Mouse (Mus musculus) erythroblast, embryonic 14.5 days (primary cell): ENCODE data around the gene Cds1. TPM values are rescaled to one million over a fixed set of nuclear protein-coding genes. Genes with fewer than 3 reads are reported as not detected.

Experiments used
- H3K27me3 ChIP-seq: 2 replicates; pipeline ENCODE4 v1.6.1; 2012; ENCODE audit warnings: inconsistent platforms; ENCODE audit not compliant: control insufficient read depth
- H3K36me3 ChIP-seq: 2 replicates; pipeline ENCODE4 v1.6.1; 2012; ENCODE audit warnings: mild to moderate bottlenecking, inconsistent platforms; ENCODE audit not compliant: control insufficient read depth
- H3K4me1 ChIP-seq: 2 replicates; pipeline ENCODE4 v1.6.1; 2012; ENCODE audit warnings: inconsistent platforms; ENCODE audit not compliant: control insufficient read depth
- H3K4me3 ChIP-seq: replicated peaks from 2 replicates; pipeline ENCODE3; 2012; ENCODE audit warnings: moderate library complexity, mild to moderate bottlenecking, inconsistent platforms
- H3K9me3 ChIP-seq: 2 replicates; pipeline ENCODE4 v1.6.1; 2012; ENCODE audit warnings: low read length, inconsistent platforms, mixed read lengths; ENCODE audit not compliant: control insufficient read depth
- GATA1 ChIP-seq: IDR thresholded peaks from 2 replicates; pipeline ENCODE4 v1.6.1; 2012; ENCODE audit warnings: low read length, inconsistent platforms, mixed read lengths
- TAL1 ChIP-seq: IDR thresholded peaks from 3 replicates; pipeline ENCODE4 v1.6.1; 2012; ENCODE audit warnings: low read length, inconsistent platforms, mixed read lengths
- polyA plus RNA-seq: library from polyadenylated mRNA; stranded (reverse); fragments of >175 nt; gene quantifications from 2 replicates; pipeline ENCODE4 v1.2.3, GENCODE M21; 2012

The Cds1 gene
- polyA plus RNA-seq, 1 experiment = not detected

DNA sequence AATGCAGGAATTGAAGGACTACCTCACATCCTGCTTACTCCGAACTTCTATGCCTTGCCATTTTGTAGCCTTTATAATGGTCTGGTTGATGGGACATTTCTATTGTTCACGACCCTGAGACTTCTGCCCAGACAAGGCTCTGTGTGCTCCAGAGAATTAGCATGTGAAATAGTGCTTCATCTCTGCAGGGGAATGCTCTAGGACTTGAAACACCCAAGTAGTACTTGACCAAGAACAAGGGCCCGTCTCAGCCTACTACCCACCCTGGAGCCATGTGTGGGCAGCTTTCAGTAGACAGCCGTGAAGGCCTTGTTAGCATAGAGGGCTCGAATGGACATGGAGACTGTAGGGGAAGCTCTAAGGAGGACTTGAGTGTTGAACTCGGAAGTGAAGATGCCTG, 2.6 kb downstream of the Cds1 start:
- H3K9me3 ChIP-seq = no peaks in the 10 kb centered on the region
- peaks cover 72% of the 10 kb centered on the region for H3K27me3 ChIP-seq

DNA sequence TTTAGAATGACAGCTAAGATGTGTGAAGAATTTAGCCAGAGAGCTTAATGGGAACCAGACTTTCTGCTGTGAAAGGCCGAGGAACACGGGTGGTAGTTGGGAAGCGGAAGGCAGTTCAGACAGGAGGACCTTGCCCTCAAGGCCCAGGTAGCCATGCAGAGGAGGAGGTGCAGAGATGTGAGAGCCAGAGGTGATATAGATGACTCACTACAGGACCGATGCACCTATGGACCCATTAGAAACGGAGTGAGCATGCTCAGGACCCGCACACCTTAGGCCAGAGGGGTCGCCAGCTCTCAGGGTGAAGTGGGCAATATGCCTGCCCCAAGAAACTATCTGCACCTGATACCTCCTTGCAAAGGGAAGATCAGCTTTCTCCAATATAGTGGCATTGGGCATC, 3.6 kb downstream of the Cds1 start:
- TF ChIP-seq TAL1 = no peak
- no peak for TF ChIP-seq GATA1
- Histone ChIP-seq H3K4me1 (peaks cover 10% of the 10 kb centered on the region), H3K9me3 (no peaks in the 10 kb centered on the region), H3K36me3 (no peaks in the 10 kb centered on the region), H3K4me3 (no peak overlapping the region), H3K27me3 (peaks cover 63% of the 10 kb centered on the region)

More for the DNA sequence above, 2.6 kb downstream of the Cds1 start:
- no peaks in the 10 kb centered on the region for H3K36me3 ChIP-seq
- no peak for TF ChIP-seq TAL1
- peaks cover 10% of the 10 kb centered on the region for H3K4me1 ChIP-seq
- no peak overlapping the region for H3K4me3 ChIP-seq

GRCm38 (mm10) chr5:101772621-101773020, 7.7 kb downstream of the Cds1 start:
- Histone ChIP-seq H3K4me3 (no peak overlapping the region), H3K9me3 (no peaks in the 10 kb centered on the region), H3K4me1 (no peaks in the 10 kb centered on the region), H3K36me3 (no peaks in the 10 kb centered on the region), H3K27me3 (peaks cover 24% of the 10 kb centered on the region)
- no peak for TF ChIP-seq TAL1
- no peak for TF ChIP-seq GATA1

DNA sequence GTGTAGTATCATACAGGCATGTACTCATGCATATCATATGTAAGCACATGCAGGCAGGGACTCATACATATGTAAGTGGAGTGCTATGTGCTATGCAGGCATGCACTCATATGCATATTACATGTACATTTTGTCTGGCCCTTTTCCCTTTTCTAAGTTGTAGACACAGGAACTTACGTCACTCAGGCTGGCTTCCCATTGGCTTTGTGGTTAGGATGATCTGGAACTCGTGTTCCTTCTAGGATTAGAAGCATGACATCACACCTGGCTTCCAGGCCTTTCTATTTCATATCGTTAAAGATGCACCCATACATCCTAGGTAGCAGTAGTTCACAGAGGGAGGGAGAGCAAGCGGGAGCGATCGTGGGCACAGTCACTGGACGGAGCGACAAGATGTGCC, 10.3 kb downstream of the Cds1 start:
- Histone ChIP-seq H3K36me3 (no peaks in the 10 kb centered on the region), H3K9me3 (no peaks in the 10 kb centered on the region), H3K4me3 (no peak overlapping the region), H3K4me1 (no peaks in the 10 kb centered on the region), H3K27me3 (peaks cover 5% of the 10 kb centered on the region)
- TF ChIP-seq TAL1 = no peak
- TF ChIP-seq GATA1 = no peak

- TF ChIP-seq TAL1 (no peak), GATA1 (no peak)
- Histone ChIP-seq H3K27me3 (peaks cover 5% of the 10 kb centered on the region), H3K36me3 (no peaks in the 10 kb centered on the region), H3K4me3 (no peak overlapping the region), H3K9me3 (no peaks in the 10 kb centered on the region), H3K4me1 (no peaks in the 10 kb centered on the region)
These were observed 11.6 kb downstream of the Cds1 start for GRCm38 (mm10) chr5:101776528-101776927.

DNA sequence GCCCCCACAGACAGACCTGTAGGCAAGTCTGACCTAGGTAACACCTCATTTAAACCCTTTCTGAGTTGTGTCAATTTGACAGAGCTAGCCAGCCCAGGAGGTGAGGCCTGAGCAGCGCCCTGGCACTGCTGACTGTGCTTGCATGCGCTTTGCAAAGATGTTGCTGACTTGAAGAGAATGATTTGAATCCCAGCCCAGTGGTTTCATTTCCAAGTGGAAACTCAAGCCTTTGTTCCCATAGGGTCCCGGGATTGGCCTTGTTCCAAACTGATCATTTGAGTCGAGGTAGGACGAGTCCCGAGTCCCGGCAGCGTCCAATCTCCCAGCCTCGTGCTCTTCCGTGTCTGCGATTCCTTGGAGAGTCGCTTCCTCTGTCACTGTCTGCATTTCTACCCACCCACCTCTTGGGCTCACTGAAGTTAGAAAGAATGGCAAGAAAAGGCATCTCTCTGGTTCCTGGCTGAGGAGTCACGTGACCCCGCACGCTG, 14.5 kb downstream of the Cds1 start:
- no peak for TF ChIP-seq TAL1
- TF ChIP-seq GATA1 = no peak
- Histone ChIP-seq H3K36me3 (no peaks in the 10 kb centered on the region), H3K4me3 (no peak overlapping the region), H3K9me3 (no peaks in the 10 kb centered on the region; the same call in 1 of the 2 replicates), H3K4me1 (no peaks in the 10 kb centered on the region), H3K27me3 (no peaks in the 10 kb centered on the region; the same call in 1 of the 2 replicates)

DNA sequence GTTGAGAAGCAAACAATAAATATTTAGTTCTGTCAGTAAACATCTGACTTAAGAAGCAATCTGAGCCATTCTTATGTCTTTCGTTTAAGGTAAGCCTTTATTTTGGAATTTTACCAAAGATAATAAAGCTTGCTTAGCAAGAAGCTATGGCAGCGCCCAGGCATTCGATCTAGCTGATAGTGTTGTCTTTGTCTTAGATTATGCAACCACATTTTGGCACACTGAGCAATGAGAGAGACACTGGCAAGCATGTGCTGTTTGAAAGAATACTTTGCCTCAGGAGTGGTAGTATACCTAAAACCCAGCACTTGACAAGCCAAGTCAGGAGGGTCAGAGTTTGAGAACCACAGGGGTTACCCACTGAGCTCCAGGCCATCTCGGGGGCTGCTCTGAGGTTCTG, 16.0 kb downstream of the Cds1 start:
- no peaks in the 10 kb centered on the region for H3K27me3 ChIP-seq
- H3K36me3 ChIP-seq = no peaks in the 10 kb centered on the region
- H3K4me3 ChIP-seq = no peak overlapping the region
- no peaks in the 10 kb centered on the region; the same call in 1 of the 2 replicates for H3K9me3 ChIP-seq
- TF ChIP-seq GATA1 (no peak), TAL1 (no peak)
- no peaks in the 10 kb centered on the region for H3K4me1 ChIP-seq

- Histone ChIP-seq H3K4me1 (no peaks in the 10 kb centered on the region), H3K27me3 (no peaks in the 10 kb centered on the region), H3K4me3 (no peak overlapping the region), H3K9me3 (no peaks in the 10 kb centered on the region; the same call in 1 of the 2 replicates), H3K36me3 (no peaks in the 10 kb centered on the region)
- TF ChIP-seq TAL1 (no peak), GATA1 (no peak)
These were observed 19.4 kb downstream of the Cds1 start for GRCm38 (mm10) chr5:101784328-101784727.

- Histone ChIP-seq H3K4me3 (no peak overlapping the region), H3K9me3 (no peaks in the 10 kb centered on the region; the same call in 1 of the 2 replicates), H3K27me3 (no peaks in the 10 kb centered on the region), H3K36me3 (no peaks in the 10 kb centered on the region), H3K4me1 (no peaks in the 10 kb centered on the region)
- TF ChIP-seq TAL1 = no peak
- no peak for TF ChIP-seq GATA1
These were observed 19.9 kb downstream of the Cds1 start for GRCm38 (mm10) chr5:101784787-101785186.

- H3K4me1 ChIP-seq = no peaks in the 10 kb centered on the region
- H3K27me3 ChIP-seq = no peaks in the 10 kb centered on the region
- H3K4me3 ChIP-seq = no peak overlapping the region
- H3K36me3 ChIP-seq = no peaks in the 10 kb centered on the region
- no peaks in the 10 kb centered on the region; the same call in 1 of the 2 replicates for H3K9me3 ChIP-seq
- TF ChIP-seq GATA1 (no peak), TAL1 (no peak)
These were observed 21.1 kb downstream of the Cds1 start for GRCm38 (mm10) chr5:101785921-101786614.
